Mouse (Mus musculus) stomach, embryonic 16.5 days (tissue): ENCODE results near the gene Aldh1l1. TPM values are rescaled to one million over a fixed set of nuclear protein-coding genes. Genes with fewer than 3 reads are reported as not detected.

Source experiments
- ATAC-seq: fragments of 200-750 bp; cut with Nextera tagmentation; 2 replicates; pipeline ENCODE4 v1.8.0; 2017; ENCODE audit warnings: moderate number of reproducible peaks, moderate TSS enrichment; ENCODE audit not compliant: insufficient read depth, low FRiP score
- H3K27ac ChIP-seq: fragments of 300-500 bp; sonication (generic); 2 replicates; pipeline ENCODE4 v1.5.1; 2014; ENCODE audit warnings: low read length
- H3K27me3 ChIP-seq: fragments of 300-500 bp; sonication (generic); 2 replicates; pipeline ENCODE4 v1.6.1; 2014; ENCODE audit warnings: low read length, control low read depth, mixed read lengths; ENCODE audit not compliant: control insufficient read depth, insufficient read depth
- H3K36me3 ChIP-seq: fragments of 300-500 bp; sonication (generic); 2 replicates; pipeline ENCODE4 v1.6.1; 2014; ENCODE audit warnings: low read length; ENCODE audit not compliant: control insufficient read depth, insufficient read depth
- H3K4me1 ChIP-seq: fragments of 300-500 bp; sonication (generic); 2 replicates; pipeline ENCODE4 v1.6.1; 2014; ENCODE audit warnings: low read length, control low read depth, mixed read lengths; ENCODE audit not compliant: control insufficient read depth, insufficient read depth
- H3K4me2 ChIP-seq: fragments of 300-500 bp; sonication (generic); 2 replicates; pipeline ENCODE4 v1.6.1; 2014; ENCODE audit warnings: low read depth, low read length, mixed read lengths
- H3K4me3 ChIP-seq: fragments of 300-500 bp; sonication (generic); replicated peaks from 2 replicates; pipeline ENCODE4 v1.5.1; 2014; ENCODE audit warnings: mild to moderate bottlenecking, low read length
- H3K9ac ChIP-seq: fragments of 300-500 bp; sonication (generic); 2 replicates; pipeline ENCODE4 v1.6.1; 2014; ENCODE audit warnings: low read length
- H3K9me3 ChIP-seq: fragments of 300-500 bp; sonication (generic); replicated peaks from 2 replicates; pipeline ENCODE4 v1.6.1; 2016; ENCODE audit warnings: low read length, control low read depth; ENCODE audit not compliant: control insufficient read depth
- WGBS: fragments of 180-500 bp; shearing (Covaris S2); extraction: QIAGEN DNeasy Blood & Tissue Kit; methylation state at CpG from one replicate; pipeline ENCODE4 v1.1.7; 2014; 5-methylcytosine and 5-hydroxymethylcytosine counted together
- polyA plus RNA-seq: library from polyadenylated mRNA; unstranded; fragments of >200 nt; fragmentation: Nextera tagmentation; extraction: Ambion mirVana; gene quantifications from 2 replicates; pipeline ENCODE4 v1.2.1, GENCODE M21; 2015

Gene Aldh1l1
- polyA plus RNA-seq, 1 experiment from 2014 or later, result 13.1 TPM

GRCm38 (mm10) chr6:90570392-90570791 lies 84.2 kb downstream of the Aldh1l1 start:
- Histone ChIP-seq H3K4me1 (no peaks in the 10 kb centered on the region), H3K4me2 (no peak overlapping the region), H3K36me3 (no peaks in the 10 kb centered on the region), H3K27ac (peak overlapping the region; percentile 7; the same call in 1 of the 2 replicates), H3K27me3 (no peaks in the 10 kb centered on the region), H3K9me3 (no peaks in the 10 kb centered on the region), H3K9ac (no peak overlapping the region), H3K4me3 (no peak overlapping the region)
- WGBS, result 59% methylated on average over 8 of the region's 8 CpGs
- ATAC-seq, result peak; percentile 62; the same call in 1 of the 2 replicates

- H3K4me3 ChIP-seq, result no peak overlapping the region
- H3K4me2 ChIP-seq, result no peak overlapping the region
- WGBS, result 43% methylated on average over 3 of the region's 3 CpGs
- no peaks in the 10 kb centered on the region for H3K27me3 ChIP-seq
- H3K9ac ChIP-seq, result no peak overlapping the region
- H3K4me1 ChIP-seq, result no peaks in the 10 kb centered on the region
- ATAC-seq, result peak; percentile 51
- no peak overlapping the region for H3K27ac ChIP-seq
- no peaks in the 10 kb centered on the region for H3K9me3 ChIP-seq
- no peaks in the 10 kb centered on the region for H3K36me3 ChIP-seq
Measured at GRCm38 (mm10) chr6:90575261-90575715, 89.1 kb downstream of the Aldh1l1 start.

- Histone ChIP-seq H3K4me2 (no peak overlapping the region), H3K36me3 (no peaks in the 10 kb centered on the region), H3K9me3 (no peaks in the 10 kb centered on the region), H3K27me3 (no peaks in the 10 kb centered on the region), H3K9ac (no peak overlapping the region), H3K4me1 (no peaks in the 10 kb centered on the region), H3K4me3 (no peak overlapping the region), H3K27ac (no peak overlapping the region)
- WGBS, result 46% methylated on average over 3 of the region's 3 CpGs
- no peak for ATAC-seq
Measured at GRCm38 (mm10) chr6:90578174-90578573, 91.9 kb downstream of the Aldh1l1 start.

GRCm38 (mm10) chr6:90582331-90582730 lies 96.1 kb downstream of the Aldh1l1 start:
- WGBS, result 77% methylated on average over 2 of the region's 2 CpGs
- ATAC-seq, result no peak
- Histone ChIP-seq H3K4me2 (no peak overlapping the region), H3K4me1 (no peaks in the 10 kb centered on the region), H3K9ac (no peak overlapping the region), H3K27me3 (no peaks in the 10 kb centered on the region), H3K4me3 (no peak overlapping the region), H3K9me3 (no peaks in the 10 kb centered on the region), H3K27ac (no peak overlapping the region), H3K36me3 (no peaks in the 10 kb centered on the region)

- ATAC-seq, result no peak
- Histone ChIP-seq H3K27me3 (no peaks in the 10 kb centered on the region), H3K4me3 (no peak overlapping the region), H3K36me3 (no peaks in the 10 kb centered on the region), H3K4me1 (no peaks in the 10 kb centered on the region), H3K4me2 (no peak overlapping the region), H3K9me3 (no peaks in the 10 kb centered on the region), H3K27ac (no peak overlapping the region), H3K9ac (no peak overlapping the region)
- 50% methylated on average over 5 of the region's 5 CpGs for WGBS
Measured at GRCm38 (mm10) chr6:90588113-90588512, 101.9 kb downstream of the Aldh1l1 start.

GRCm38 (mm10) chr6:90590707-90591106 lies 104.5 kb downstream of the Aldh1l1 start:
- no peak for ATAC-seq
- Histone ChIP-seq H3K4me1 (no peaks in the 10 kb centered on the region), H3K9me3 (no peaks in the 10 kb centered on the region), H3K9ac (no peak overlapping the region), H3K36me3 (no peaks in the 10 kb centered on the region), H3K4me2 (no peak overlapping the region), H3K4me3 (no peak overlapping the region), H3K27ac (no peak overlapping the region), H3K27me3 (no peaks in the 10 kb centered on the region)
- 85% methylated on average over 1 of the region's 1 CpGs for WGBS

GRCm38 (mm10) chr6:90594972-90595371 lies 108.7 kb downstream of the Aldh1l1 start:
- H3K4me1 ChIP-seq, result no peaks in the 10 kb centered on the region
- H3K4me3 ChIP-seq, result no peak overlapping the region
- WGBS, result 65% methylated on average over 1 of the region's 1 CpGs
- ATAC-seq, result no peak
- H3K27me3 ChIP-seq, result no peaks in the 10 kb centered on the region
- H3K36me3 ChIP-seq, result no peaks in the 10 kb centered on the region
- no peak overlapping the region for H3K4me2 ChIP-seq
- H3K9me3 ChIP-seq, result no peaks in the 10 kb centered on the region
- no peak overlapping the region for H3K9ac ChIP-seq
- H3K27ac ChIP-seq, result no peak overlapping the region

GRCm38 (mm10) chr6:90597060-90597459 lies 110.8 kb downstream of the Aldh1l1 start:
- no peaks in the 10 kb centered on the region for H3K4me1 ChIP-seq
- no peaks in the 10 kb centered on the region for H3K36me3 ChIP-seq
- H3K9me3 ChIP-seq, result no peaks in the 10 kb centered on the region
- H3K4me3 ChIP-seq, result no peak overlapping the region
- H3K9ac ChIP-seq, result no peak overlapping the region
- WGBS, result 87% methylated on average over 4 of the region's 4 CpGs
- no peak overlapping the region for H3K4me2 ChIP-seq
- ATAC-seq, result no peak
- no peak overlapping the region for H3K27ac ChIP-seq
- no peaks in the 10 kb centered on the region for H3K27me3 ChIP-seq

- WGBS, result 80% methylated on average over 2 of the region's 2 CpGs
- no peaks in the 10 kb centered on the region for H3K4me1 ChIP-seq
- no peak overlapping the region for H3K9ac ChIP-seq
- no peak overlapping the region for H3K27ac ChIP-seq
- H3K27me3 ChIP-seq, result no peaks in the 10 kb centered on the region
- no peak overlapping the region for H3K4me2 ChIP-seq
- no peak for ATAC-seq
- no peaks in the 10 kb centered on the region for H3K9me3 ChIP-seq
- no peaks in the 10 kb centered on the region for H3K36me3 ChIP-seq
- no peak overlapping the region for H3K4me3 ChIP-seq
Measured at GRCm38 (mm10) chr6:90597592-90597991, 111.4 kb downstream of the Aldh1l1 start.

GRCm38 (mm10) chr6:90598197-90598596 lies 112.0 kb downstream of the Aldh1l1 start:
- Histone ChIP-seq H3K4me2 (no peak overlapping the region), H3K4me1 (no peaks in the 10 kb centered on the region), H3K9ac (no peak overlapping the region), H3K9me3 (no peaks in the 10 kb centered on the region), H3K27ac (no peak overlapping the region), H3K36me3 (no peaks in the 10 kb centered on the region), H3K27me3 (no peaks in the 10 kb centered on the region), H3K4me3 (no peak overlapping the region)
- WGBS, result 79% methylated on average over 6 of the region's 6 CpGs
- no peak for ATAC-seq
